Mouse (Mus musculus): ENCODE results near the gene Mfap5. TPM values are rescaled to one million over a fixed set of nuclear protein-coding genes. Genes with fewer than 3 reads are reported as not detected.
A peak's percentile ranks its signal among the peaks of the same experiment; 100 is the strongest.
"Not testable (repeated sequence)": the region's sequence is repeated elsewhere in the genome, so short reads cannot be mapped to it uniquely, and the experiment has no call there.

Gene Mfap5
- total RNA-seq, 2 experiments from 2014 or later: 36.4 to 38.2 TPM

DNA sequence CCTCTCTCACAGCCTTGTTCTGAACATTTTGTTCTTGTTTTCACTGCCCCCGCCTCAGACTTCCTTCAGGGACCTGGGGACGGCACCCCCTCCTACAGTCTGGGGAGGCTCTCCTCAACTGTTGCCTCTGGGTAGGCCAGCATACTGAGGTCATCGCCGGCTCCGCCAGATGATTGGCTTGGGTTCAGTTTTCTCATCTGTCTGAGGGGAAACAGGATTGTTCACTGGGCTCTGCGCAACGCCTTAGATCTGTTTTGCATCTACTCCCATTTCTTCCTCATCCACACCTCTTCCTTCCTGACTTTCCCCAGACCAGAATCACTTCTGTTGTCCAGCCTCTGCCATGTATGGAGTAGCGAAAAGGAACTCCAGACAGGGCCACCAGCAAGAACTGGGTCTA lies 2.8 kb downstream of the Mfap5 start:
- intact Hi-C loops (cut with DNase I): no loop called here
- DNase-seq: peak; percentile 51 to 70

GRCm38 (mm10) chr6:122512914-122513878 lies 7.6 kb downstream of the Mfap5 start:
- DNase-seq: no peak
- intact Hi-C loops (cut with DNase I): no loop called here

DNA sequence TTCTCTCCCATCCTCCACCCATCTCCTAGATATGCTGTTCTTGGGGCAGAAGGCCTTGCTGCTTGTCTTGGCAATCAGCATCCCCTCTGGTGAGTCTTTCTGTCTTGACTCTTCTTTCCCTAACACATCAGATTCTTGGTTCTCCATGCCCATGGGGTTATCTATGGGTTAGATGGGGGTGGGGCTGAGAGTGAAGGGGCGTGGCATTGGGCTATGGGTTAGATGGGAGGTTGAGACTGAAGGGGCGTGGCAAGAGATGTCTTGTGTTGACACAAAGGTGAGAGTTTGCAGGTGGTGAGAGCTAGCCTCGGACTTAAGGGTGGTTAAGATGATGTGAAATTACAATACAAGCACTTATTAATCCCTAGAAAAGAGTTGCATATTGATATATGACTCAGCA lies 8.7 kb downstream of the Mfap5 start:
- DNase-seq: no peak
- intact Hi-C loops (cut with DNase I): no loop called here

DNA sequence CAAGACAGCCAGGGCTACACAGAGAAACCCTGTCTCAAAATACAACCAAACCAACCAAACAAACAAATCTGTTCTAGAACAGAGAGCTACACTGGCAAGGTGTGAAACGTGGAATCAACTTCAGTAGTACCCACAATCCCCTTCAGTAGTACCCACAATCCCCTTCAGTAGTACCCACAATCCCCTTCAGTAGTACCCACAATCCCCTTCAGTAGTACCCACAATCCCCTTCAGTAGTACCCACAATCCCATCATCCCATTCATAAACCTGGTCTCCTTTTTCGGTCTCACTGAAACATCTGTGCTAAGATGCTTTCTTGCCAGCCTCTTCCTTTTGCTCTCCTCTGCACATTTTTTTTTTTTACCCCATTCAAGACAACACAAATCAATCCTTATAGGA lies 10.1 kb downstream of the Mfap5 start:
- DNase-seq; intact Hi-C loops (cut with DNase I): not testable (repeated sequence)

DNA sequence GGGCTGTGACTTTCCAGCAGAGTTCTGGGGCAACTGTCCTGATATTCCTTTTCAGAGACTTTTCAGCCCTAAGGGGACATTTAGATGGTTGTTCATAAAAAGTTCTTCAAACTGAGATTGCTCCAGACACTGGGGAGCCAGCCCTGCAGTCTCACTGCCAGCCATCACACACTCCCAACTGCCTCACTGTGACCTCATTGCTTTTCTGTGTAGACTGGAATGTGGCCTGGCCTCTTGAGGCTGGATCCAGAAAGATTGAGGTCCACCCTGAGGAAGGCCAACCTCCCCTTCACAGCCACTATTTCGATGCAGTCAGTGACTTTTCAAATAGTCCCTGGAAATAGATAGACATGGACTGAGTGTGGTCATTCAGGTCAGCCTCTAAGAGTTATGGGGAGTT lies 12.0 kb downstream of the Mfap5 start:
- DNase-seq: no peak
- intact Hi-C loops (cut with DNase I): no loop called here

DNA sequence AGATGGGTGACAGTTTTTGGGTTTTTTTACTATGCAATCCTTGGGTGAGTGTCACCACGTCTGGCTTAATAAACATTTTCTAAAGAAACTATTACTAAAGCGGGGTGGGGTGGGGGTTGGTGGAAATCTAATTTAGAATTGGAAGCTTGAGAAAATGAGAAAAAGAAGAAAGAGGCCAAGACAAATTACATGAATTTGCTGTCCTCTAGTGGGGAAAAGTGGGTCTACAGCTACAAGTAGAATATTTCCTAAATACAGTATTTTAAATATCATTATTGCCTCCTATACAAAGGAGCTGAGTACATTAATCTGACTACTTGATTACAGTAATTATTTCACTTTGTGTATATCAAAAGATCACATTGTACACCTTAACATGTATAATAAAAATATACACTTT lies 13.7 kb downstream of the Mfap5 start:
- no peak for DNase-seq
- intact Hi-C loops (cut with DNase I): no loop called here

DNA sequence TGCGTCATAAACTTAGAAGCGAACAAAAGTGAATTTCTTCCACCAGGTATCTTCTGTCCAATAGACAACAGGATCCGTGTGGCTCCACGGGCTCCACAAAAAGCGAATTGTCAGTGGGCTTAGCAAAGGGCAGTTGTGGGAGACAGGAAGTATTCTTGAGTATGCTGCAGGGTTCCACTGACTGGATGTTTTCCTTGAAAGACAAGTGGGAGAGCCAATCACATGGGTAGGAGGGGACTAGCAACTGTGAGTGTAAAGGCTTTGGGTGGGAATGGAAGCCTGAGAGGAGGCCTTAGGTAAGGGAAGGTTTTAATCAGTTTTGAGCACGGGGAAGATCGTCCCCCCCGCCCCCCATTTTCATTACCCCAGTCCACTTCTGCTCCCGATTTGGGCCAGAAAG lies 16.9 kb downstream of the Mfap5 start:
- intact Hi-C loops (cut with DNase I): no loop called here

GRCm38 (mm10) chr6:122523289-122523688 lies 17.6 kb downstream of the Mfap5 start:
- intact Hi-C loops (cut with DNase I): no loop called here
- no peak for DNase-seq

More for the DNA sequence above, 16.9 kb downstream of the Mfap5 start:
- no peak for DNase-seq

- intact Hi-C loops (cut with DNase I): no loop called here
- no peak for DNase-seq
Observed at GRCm38 (mm10) chr6:122527596-122527995, 22.0 kb downstream of the Mfap5 start.

GRCm38 (mm10) chr6:122528136-122528535 lies 22.5 kb downstream of the Mfap5 start:
- no peak for DNase-seq
- intact Hi-C loops (cut with DNase I): no loop called here

DNA sequence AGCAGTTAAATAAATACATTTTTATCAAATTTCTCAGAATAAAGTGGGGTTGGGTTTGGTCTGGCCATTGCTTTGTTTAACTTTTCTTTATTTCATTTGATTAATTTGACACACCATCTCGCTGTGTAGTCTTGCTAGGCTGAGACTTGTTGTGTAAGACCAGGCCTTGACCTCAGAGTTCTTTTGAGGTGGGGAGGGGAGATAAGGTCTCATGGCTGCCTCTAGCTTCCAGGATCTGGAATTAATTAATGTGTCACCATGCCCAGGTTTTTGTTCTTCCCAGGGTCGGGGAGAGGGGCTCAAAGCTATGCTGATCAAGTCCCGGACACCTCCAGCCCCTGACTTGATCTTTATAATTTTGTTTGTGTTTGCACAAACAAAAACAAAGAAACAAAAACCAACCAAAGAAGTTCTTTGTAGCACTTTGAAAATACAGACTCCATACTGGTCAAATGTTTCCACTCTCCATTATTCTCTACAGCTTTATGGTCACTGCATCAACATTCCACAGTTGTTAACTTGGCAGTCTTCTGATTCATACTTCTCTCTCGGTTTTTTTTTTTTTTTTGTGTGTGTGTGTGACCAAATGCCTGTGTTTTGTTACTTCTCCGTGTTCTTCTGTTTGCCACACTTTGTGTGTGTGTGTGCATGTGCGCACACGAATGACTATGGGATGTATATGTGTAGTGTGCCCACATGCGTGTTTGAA lies 26.0 kb downstream of the Mfap5 start:
- intact Hi-C loops (cut with DNase I): no loop called here
- DNase-seq: no peak

DNA sequence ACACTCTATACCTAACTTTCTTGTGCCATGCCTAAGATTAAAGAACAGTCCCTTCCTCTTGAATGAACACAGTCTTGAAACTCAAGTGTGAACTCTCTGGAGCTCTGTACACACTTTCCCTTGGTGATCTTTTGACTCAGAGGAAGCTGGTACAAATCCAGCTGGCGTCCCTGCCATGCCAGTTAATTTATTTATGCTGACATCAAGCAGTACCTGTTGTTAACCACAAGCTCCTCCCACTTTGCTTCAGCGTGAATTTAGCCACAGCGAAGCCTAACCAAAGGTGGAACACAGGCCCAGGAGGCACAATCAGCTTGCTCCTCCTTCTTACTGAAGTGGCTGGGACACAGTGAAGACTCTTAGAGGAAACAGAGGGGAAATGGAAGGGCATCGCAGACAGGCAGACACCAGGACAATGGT lies 27.2 kb downstream of the Mfap5 start:
- intact Hi-C loops (cut with DNase I): no loop called here

GRCm38 (mm10) chr6:122534032-122534431 lies 28.4 kb downstream of the Mfap5 start:
- intact Hi-C loops (cut with DNase I): no loop called here

More for the DNA sequence above, 27.2 kb downstream of the Mfap5 start:
- no peak for DNase-seq

GRCm38 (mm10) chr6:122539564-122539963 lies 33.9 kb downstream of the Mfap5 start:
- intact Hi-C loops (cut with DNase I): no loop called here

More at GRCm38 (mm10) chr6:122534032-122534431, 28.4 kb downstream of the Mfap5 start:
- no peak for DNase-seq

GRCm38 (mm10) chr6:122542459-122542858 lies 36.8 kb downstream of the Mfap5 start:
- DNase-seq; intact Hi-C loops (cut with DNase I): not testable (repeated sequence)

More at GRCm38 (mm10) chr6:122539564-122539963, 33.9 kb downstream of the Mfap5 start:
- no peak for DNase-seq

GRCm38 (mm10) chr6:122543574-122543973 lies 37.9 kb downstream of the Mfap5 start:
- intact Hi-C loops (cut with DNase I): no loop called here
- no peak for DNase-seq

DNA sequence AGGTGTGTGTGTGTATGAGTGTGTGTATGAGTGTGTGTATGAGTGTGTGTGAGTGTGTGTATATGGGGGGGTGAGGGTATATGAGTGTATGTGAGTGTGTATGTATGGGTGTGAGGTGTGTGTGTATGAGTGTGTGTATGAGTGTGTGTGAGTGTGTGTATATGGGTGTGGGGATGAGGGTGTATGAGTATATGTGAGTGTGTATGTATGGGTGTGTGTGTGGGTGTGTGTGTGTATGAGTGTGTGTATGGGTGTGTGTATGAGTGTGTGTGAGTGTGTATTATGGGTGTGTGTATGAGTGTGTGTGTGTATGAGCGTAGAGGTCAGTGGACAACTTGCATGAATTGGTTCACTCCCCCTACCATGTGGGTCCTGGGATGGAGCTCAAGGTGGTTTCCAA lies 39.0 kb downstream of the Mfap5 start:
- intact Hi-C loops (cut with DNase I): no loop called here
- DNase-seq: no peak

DNA sequence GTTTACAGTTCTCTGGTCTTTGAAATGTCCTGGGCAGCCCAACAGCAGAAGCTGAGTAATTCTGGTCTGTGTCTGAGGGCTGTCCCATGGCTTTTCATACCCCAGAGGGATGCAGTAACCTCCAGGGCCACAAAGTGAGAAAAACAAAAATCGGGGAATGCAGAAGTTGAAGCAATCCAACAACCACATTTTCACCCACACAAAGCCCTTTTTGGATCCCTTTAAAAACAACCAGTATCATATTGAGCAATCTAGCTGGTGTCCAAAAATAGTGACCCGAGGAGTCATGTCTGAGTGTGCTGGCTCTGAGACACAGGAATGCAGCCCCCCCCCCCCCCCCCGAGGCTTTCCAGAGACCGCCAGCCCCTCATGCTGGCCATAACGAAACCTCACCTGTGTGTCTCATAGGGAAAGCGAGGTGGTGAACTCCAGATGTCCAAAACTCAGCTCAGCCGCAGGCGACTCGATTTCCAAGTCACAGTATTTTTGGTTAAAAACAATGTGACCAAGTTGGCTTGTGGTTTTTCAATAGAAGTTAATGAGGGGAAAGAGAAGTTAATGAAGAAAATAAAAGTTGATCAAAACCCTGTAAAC lies 39.7 kb downstream of the Mfap5 start:
- no peak for DNase-seq
- intact Hi-C loops (cut with DNase I): no loop called here

DNA sequence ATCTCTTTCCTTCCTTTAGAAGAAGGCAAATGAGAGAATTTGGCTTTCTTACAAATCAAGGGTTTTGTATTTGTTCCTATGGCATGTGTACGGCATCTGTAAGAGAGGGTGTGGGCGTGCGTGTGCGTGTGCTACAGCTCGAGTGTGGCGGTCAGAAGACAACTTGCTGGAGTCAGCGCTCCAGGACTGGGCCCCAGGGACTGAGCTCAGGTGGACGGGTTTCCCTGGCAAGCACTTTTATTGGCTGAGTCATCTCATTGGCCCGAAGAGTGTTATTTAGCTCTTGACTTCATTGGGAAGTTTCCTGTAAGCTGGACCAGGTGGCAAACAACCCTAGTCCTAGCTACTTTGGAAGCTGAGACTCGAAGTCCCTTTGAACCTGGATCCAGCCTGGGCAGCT lies 40.3 kb downstream of the Mfap5 start:
- intact Hi-C loops (cut with DNase I): no loop called here
- no peak for DNase-seq

DNA sequence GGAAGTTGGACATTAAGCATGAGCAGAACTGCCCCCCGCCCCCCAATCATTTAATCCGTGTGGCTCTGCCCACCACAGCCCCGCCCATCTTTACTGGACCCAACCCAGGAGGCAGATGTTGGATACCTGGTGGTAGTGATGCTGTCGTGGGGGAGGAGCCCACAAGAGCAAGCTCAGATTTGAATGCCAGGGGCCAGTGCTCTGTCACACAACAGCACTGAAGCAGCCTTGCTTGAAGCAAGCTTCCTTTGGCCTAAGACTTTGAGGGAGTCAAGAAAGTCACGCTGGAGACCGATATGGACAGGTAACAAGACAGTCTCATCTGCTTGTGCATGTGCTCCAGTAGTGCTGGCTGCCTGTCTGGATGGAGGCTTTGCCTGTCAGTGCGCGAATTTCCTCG lies 48.0 kb downstream of the Mfap5 start, which contains the start of gene Aicda:
Aicda (plus strand) TSS at position 196 of the 400 bp plus-strand sequence.
- intact Hi-C loops (cut with DNase I): no loop called here
- no peak for DNase-seq

DNA sequence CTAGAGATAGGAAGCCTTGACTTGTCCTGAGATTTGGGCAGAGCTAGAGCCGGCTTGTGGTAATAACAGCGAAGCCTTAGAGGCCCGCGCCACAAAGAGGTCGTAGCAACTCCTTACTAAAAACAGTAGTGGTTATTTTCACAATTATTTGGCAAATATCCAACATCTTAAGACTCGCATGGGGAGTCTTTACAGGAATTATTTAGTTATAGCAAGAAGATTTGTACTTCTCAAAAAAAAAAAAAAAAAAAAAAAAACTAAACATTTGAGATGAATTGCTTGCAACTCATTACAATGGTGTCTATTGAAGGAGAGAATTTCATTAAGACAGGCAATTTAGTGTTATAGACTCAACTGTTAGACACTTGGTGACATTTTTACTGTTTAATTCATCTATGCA lies 48.5 kb downstream of the Mfap5 start:
- DNase-seq: no peak
- intact Hi-C loops (cut with DNase I): no loop called here

Data from gastrocnemius, postnatal 36 days (tissue).